Mouse (Mus musculus): ENCODE data around the gene Serinc5.

- TF ChIP-seq CTCF (IDR thresholded peaks at IDR 0.05) = no peak
- TF ChIP-seq POLR2A (IDR thresholded peaks at IDR 0.05; ENCODE audit: insufficient read depth, low read depth, low read length) = no peak
Measured at GRCm38 (mm10) chr13:92710361-92710760, 99.5 kb downstream of the Serinc5 start.

All from heart, adult 2 months (tissue).